Mouse (Mus musculus) urinary bladder, postnatal 25 days (tissue): ENCODE results near the gene Rem1.
A peak's percentile ranks its signal among the peaks of the same experiment; 100 is the strongest.

ENCODE experiments used
- DNase-seq: peaks from one replicate; pipeline ENCODE4 v3.0.0; 2022; ENCODE audit warnings: low spot score

Rem1 gene

DNA sequence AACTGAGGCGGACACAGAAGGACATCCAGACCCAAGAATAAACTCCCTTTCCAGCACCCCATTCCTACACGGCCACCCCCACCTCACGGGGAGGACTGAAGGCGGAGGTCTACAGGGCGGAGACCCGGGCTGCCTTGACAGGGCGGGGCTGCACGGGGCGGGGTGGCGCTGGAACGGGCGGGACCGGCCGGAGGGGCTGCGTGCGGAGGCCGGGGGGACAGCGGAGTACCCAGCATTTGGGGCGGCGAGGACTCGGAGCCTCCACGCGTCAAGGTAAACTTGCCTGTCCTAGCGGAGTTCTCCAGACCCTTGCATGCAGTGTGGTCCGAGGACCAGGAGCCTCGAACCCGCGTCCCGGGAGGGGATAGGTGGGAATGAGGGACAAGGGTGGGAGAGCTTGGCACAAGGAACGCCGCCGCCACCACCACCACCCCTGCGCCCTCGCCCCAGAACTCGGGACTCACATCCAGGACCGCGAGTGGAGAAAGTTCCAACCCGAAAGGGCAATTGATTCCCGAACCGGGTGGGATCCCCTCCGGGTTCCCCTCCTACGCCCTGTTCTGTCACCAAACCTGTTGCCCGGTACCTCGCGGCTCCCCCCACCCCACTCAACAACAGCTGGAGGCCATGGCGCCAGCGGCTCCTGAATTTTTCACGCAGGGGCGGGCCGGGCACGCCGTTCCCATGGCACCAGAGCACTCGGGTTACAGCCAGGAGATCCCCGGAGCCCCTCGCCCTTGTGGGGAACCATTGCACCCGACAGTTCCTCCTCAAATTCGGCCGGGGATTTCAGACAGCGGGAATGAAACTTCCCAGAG is at the start of gene Rem1:
TSS of gene Rem1 (plus strand) at position 178 of the 818 bp plus-strand sequence.
- DNase-seq = no peak

DNA sequence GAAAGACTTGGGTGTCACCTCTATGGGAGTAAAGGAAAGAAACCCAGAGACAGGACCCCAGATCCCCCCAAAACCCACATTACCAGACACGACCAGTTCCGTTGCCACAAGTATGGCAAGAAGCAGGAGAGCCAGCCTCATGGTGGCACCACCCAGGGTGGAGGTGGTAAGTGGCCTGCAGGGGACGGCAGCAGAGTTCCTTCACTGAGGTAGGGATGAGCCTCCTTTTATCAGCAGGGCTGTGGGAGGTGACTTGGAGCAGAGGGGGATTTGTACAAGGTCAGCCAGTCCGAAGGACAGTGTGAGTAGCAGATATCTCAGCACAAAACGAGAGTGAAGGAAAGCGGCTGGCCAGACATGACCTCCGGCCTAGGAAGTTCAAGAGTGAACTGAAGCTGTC is 46.6 kb upstream of the Rem1 start, which contains the start of gene Defb19:
TSS of gene Defb19 (minus strand) at position 206 of the 400 bp plus-strand sequence.
- DNase-seq = no peak

DNA sequence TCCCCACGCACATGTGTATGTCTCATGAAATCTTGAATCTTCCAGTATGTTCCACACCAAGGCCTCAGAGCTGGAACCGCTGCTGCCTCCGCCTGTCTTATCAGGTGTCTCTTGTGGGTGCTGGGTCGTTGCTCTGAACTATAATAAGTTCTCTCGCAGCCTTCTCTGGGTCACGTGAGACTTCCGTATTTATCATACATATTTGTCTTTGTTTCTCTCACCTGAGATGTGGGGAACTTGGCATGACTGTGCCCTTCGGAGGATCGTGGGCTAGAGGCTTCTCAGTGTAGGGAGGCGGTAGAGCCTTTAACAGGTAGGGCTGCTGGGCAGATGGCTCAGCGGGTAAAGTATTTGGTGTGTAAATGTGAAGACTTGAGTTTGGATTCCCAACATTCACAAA is 46.1 kb upstream of the Rem1 start:
- DNase-seq = no peak

DNA sequence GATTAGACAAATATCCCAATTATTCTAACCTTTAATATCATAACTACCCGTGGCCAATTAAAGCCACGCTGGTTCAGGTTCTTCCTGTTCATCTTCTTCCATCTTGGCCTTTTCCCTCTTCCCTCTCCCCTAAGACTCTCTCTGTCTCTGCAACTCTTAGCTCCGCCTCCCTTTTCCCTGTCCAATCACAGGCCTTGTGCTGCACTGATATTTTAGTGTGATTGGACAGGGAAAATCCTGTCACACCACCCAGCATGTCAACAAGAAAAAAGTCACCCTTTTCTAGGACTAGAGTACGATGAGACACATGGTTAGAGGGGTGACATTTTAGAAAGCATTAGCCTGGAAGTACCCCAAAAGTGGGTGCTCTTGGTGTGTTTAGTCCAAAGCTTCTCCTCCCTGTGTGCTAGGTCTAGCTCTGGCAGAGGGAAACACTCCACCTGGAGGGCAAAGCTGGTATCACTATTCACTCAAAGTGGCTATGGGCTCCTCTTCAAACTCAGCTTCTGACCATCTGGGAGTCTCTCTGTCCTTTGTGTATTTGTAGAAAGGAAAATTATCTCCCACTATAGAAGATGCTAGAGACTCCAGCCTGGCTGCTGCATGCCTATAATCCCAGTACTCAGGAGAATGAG is 39.7 kb upstream of the Rem1 start:
- DNase-seq = no peak

DNA sequence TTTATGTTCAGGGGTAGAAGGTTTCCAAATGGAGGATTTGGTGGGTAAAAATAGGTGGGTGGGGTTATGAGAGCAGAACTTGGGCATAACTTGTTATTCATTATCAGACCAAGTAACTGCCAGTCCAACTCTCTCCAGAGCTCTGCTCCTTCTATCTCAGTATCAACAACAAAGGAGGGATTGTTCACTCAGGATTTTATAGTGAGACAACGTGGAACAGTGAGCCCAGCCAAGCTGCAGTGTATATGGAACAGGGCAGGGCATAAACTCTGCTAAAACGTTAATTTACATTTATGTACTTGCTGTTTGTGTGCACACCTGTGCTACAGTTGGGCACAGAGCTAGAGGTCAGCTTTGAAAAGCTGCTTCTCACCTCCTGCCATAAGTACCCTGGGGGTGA is 38.3 kb upstream of the Rem1 start:
- DNase-seq = no peak

DNA sequence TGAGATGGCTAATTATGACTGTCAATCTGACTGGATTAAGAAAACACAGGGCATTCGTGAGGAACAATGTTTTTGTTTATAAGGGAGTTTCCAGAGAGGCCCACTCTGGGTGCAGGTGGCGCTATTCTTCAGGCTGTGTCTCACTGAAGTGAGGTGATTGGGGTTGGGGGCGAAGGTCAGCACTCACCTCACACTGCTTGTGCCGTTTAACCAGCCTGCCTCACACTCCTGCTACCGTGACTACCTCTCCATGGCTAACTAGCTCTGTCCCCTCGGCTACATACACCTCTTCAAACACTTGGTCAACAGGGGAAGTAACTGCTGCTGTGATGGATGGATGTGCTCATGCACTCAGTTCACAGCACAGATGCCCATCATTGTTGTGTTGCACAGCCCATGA is 37.7 kb upstream of the Rem1 start:
- DNase-seq = no peak

DNA sequence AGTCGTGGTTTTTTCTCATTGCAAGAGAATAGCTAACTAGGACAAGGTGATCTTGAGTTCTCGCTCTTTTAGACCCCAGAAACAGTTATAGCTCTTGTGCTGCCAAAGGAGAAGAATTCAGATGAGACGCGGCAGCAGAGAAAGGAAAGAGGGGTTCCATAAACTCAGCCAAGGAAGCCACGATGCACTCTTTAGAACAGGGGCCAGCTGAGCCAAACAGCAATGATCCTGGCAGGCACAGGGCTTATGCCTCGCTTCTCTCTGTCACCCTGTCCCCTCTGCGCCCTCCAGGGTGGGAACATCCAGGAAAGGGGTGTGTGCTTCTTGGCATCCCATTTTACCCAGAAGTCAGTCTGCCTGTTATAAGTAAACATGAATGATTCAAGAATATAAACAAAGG is 27.5 kb upstream of the Rem1 start, which contains the start of gene Defb45:
TSS of gene Defb45 (minus strand) at position 101 of the 400 bp plus-strand sequence.
- DNase-seq = no peak

DNA sequence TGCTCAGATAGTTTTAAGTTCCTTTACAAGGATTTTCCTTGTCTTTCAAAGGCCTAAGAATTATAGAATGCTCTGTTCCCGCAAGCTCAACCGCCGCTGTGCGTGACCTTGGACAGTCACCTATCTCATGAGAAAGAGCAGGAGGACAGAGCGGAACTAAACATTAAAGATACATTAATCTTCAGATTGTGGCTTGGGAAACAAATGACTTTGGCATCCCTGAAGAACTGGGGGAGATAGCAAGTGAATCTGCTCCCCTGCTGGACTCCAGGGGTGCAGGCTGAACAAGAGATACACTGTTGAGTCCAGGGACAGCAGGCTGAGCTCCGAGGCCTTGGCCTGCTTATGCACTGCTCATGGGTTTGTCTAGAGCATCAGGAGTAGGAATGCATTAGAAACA is 26.7 kb upstream of the Rem1 start:
- DNase-seq = no peak

DNA sequence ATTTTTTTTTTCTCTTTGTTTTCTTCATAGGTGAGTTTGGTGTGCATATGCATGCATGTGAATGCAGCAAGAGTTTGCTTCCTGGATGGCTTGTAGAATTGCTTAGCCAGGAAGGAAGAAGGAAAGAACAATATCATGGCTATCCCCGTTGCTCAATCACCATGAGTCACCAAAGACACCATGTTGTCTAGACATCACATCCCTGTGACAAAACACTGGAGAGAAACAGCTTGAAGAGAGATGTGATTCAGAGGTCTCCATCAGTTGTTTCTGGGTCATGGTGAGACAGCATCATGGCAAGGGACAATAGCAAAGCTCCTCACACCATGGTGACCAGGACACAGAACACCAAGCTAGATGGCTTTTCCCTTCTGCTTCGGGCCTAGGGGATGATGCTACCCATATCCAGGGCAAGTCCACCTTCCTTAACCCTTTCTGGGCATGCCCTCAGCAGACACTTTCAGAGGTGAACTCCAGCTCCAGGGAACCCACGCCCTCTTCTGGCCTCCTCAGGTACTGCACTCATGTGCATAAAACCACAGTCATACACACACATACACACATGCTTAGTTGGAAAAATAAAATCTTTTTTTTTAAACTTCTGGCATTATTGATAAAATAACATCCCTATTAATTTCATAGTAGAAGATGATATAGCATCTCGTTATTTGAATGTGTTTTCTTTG is 25.3 kb upstream of the Rem1 start:
- DNase-seq = no peak

DNA sequence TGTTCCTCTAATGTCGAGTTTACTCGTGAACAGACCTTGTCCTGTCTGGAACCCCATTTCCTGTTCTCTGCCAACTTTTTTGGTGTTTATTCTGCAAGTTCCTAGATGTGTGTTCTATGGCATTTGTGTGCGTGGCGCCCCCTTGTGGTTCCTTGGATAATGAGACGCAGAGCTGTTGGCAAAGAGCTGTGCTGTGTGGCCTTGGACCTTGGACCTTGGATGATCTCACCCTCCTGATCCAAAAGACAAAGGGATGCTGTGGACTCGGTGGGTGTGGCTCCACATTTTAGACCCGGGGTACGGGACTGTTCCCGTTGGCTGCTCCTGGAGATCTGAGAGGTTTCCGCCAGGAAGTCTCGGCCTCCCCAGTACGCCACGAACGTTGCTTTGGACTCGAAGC is 22.7 kb upstream of the Rem1 start, which contains the start of gene Defb36:
TSS of gene Defb36 (plus strand) at position 271 of the 400 bp plus-strand sequence.
- peak; percentile 46 for DNase-seq

DNA sequence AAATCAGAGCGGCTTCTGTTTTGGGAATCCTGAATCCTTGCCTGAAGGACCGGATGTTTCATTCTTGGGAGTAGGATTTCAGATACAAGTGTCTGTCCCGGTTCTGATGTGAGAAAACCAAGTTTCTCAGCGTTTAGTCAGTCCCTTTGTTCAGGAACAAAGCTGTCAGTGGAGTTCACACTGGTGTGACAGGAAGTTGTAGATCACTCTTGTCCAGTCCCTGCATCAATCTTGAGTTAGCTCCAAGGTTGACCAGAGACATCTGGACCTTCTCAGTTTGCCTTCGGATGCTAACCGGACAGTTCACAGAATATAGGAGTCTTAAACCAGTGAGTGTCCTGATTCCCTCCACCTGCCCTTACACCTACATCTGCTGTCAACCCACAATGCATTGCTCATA is 19.0 kb upstream of the Rem1 start:
- DNase-seq = no peak

DNA sequence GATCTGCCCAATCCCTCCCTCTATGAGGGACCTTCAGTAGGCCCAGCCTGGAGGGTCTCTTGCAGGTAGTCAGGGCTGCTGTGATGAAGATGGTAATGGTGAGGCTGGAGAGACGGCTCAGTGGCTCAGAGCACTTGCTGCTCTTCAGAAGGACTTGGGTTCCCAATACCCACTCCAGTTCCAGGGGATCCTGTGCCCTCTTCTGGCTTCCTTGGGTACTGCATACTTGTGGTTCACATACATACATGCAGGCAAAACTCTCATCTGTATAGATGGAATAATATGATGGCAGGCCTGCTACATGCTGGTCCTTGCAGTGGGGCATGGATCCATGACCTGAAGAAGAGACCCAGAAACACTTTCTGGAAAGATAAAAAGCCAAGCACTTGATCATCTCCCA is 18.0 kb upstream of the Rem1 start:
- DNase-seq = no peak

DNA sequence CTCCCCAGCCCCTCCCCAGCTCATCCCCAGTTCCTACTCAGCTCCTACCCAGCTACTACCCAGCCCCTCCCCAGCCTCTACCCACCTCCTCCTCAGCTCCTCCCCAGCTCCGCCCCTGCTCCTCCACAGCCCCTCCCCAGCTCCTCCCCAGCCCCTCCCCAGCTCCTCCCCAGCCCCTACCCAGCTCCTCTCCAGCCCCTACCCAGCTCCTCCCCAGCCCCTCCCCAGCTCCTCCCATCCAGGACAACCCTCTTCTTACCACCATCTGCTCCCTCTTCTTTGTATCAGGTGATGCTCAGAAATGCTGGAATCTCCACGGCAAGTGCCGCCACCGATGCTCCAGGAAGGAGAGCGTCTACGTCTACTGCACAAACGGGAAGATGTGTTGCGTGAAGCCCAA is 14.6 kb upstream of the Rem1 start:
- DNase-seq = no peak

DNA sequence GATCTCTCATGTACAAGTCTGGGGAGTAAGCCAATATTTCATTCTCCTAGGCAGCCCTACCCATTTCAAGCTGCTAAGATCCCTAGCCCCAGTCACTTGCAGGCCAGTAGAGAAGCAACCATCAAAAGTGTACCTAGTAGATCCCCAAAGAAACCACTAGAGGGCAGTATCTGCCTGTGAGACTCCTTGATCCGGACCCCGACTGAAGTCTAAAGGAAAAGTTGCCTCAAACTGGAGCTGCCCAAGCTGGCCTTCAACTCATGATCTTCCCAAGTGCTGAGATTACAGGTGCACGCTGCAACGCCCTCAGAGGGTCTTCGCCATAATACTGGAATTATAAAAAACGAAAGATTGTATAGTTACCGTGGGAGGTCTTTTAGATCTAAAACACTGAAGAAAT is 11.2 kb upstream of the Rem1 start:
- DNase-seq = no peak

DNA sequence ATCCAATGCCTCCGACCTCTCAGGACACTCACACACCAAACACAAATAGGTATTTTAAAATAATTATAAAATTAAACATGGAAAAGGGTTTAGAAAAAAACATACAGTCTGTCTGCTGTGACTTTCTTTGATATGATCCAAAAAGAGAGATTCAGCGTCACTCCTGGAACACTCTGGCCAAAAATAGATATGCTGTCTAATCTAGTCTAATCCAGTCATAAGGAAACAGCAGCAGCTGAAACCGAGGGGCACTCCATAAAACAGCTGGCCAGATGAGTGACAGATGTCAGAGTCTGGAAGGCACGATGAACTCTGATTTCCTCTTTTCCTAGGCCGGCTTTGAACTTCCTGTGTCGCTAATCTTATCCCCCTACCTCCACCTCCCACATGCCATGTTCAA is 10.3 kb upstream of the Rem1 start:
- no peak for DNase-seq

DNA sequence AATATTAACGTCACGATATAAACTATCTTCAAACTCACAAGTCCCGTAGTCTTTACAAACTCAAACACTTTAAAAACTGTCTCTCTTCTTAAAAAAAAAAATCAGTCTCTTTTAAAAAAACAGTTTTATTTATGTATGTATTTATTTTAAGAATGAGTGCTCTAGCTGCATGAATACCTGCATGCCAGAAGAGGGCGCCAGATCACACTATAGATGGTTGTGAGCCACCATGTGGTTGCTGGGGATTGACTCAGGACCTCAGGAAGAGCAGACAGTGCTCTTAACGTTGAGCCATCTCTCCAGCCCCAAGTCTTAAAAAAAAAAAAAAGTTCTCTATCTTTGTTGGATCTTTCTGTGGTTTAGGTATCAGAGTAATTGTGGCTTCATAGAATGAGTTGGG is 9.4 kb upstream of the Rem1 start:
- DNase-seq = no peak

DNA sequence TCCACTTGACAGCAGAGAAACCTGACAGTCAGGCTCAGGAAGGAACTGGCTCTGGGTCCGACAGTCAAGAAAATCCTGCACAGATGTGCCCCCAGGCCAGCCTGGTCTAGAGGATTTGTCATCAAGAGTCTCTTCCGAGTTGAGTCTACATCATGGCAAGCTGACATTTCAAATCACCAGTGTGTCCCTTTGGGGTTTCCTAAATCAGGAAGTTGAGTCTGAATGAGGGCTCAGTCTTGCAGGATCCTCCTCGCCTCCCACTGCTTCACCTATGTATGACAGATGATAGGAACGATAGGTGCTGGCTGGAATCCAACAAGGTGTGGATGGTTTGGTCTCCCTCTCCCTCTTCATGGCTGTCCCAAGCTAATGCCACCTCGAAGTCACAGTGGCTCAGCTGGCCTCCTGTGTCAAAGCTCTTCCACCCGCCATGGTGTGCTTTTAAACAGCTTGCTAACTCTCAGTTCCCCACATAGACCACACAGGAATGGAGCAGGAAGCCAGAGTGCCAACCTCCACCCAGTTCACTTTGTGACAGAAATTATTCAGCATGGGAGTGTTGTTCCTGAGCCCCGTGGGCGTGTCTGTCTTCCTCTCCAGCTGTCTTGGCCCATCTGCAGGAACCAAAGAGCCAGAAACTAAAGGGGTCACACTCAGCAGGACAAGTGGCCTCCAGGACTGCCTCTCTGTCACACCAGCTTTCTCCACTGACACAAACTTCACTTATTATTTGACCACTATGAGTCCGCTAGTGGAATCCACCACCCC is 6.2 kb upstream of the Rem1 start:
- no peak for DNase-seq

DNA sequence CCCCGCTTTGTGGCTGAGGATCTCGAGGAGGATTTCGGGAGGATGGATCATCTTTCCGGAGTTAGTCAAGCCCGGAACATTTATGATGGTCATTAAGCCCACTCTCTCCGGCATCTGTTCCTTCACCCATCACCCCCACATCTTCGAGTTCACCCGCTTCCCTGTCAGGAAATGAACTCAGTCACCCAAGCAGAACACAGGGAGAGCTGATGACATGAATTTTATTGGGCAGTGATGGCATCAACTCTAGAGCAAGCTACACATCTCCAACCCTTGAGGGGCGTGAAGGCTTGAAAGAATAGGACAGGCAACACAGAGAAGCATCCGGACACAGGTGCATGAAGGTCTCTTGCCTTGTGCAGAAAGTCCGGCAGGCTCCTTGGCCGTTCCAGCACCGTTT is 4.6 kb upstream of the Rem1 start:
- no peak for DNase-seq

DNA sequence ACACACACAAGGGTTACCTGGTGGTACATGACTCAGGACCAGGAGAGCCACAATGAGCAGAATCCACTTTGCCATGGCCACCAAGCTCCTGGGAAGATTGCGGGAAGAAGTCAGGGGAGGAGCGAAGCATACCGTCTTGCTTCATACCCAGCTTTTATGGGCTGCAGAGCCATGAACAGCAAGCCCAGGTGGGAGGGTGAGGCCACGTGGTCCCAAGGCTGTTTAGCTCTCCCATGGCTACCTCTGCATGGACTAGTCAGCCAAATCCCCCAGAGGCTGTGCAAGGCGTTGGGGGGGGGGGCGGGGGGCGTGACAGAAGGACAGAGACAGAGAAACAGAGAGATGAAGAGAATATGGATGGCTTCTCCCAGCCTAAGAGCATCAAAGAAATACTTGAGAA is 3.8 kb upstream of the Rem1 start, which contains the start of gene Defb25:
TSS of gene Defb25 (minus strand) at position 101 of the 400 bp plus-strand sequence.
- DNase-seq = no peak

DNA sequence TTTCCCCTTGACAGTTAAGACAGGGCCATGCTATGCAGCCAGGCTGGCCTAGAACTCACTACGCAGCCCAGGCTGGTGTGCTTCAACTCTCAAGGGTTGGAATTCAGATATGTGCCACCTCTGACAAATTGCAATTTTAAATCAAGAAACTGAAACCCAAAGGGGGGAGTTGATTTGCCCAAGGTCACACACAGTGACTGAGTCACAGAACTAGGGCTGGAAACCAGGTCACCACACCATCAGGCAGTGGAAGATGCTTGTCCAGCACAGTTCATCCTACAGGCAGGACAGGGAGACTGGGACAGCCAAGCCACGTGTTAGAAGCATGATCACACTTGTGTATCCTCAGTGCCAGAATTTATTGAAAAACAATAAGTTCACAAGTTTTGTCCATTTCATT is 2.2 kb upstream of the Rem1 start:
- DNase-seq = no peak

DNA sequence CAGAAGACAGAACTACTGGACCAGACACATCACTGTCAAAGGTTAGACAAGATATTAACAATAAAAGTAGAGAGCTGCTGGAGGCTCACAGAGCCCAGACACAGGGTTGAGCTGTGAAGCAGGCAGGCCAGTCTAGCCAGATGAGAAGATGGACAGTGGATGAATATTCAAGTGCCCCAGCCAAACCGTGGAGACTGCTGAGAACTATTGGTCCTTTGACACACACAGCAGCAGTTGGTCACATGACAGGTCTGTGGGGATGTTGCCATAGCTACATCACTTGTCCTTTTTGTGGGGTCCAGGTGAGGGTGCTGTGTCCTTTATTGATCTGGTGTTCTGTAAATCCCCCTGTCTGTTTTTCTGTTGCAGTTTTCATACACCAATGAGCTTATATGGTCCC is 1.5 kb upstream of the Rem1 start:
- DNase-seq = no peak

DNA sequence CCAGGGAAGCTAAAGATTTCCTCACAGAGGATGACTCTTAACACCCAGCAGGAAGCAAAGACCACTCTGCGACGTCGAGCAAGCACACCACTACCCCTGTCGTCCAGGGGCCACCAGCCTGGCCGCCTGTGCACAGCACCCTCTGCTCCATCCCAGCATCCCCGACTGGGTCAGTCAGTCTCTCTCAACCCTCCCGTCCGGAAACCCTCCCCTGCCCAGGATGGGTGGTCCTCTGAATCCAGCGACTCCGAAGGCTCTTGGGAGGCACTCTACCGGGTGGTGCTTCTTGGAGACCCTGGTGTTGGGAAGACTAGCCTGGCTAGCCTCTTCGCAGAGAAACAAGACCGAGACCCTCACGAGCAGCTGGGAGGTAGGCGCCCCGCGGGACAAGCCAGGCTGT is 1.3 kb downstream of the Rem1 start:
- no peak for DNase-seq
